Mouse (Mus musculus) midbrain, embryonic 15.5 days (tissue): ENCODE results near the gene 1700113H08Rik. TPM values are rescaled to one million over a fixed set of nuclear protein-coding genes. Genes with fewer than 3 reads are reported as not detected.

ENCODE experiments used
- ATAC-seq: fragments of 200-750 bp; cut with Nextera tagmentation; replicated peaks from 2 replicates; pipeline ENCODE4 v1.8.0; 2017; ENCODE audit warnings: moderate TSS enrichment
- H3K27ac ChIP-seq: fragments of 300-500 bp; sonication (generic); 2 replicates; pipeline ENCODE4 v1.5.1; 2015; ENCODE audit warnings: mild to moderate bottlenecking, inconsistent platforms
- H3K27me3 ChIP-seq: fragments of 300-500 bp; sonication (generic); replicated peaks from 2 replicates; pipeline ENCODE4 v1.6.1; 2015; ENCODE audit warnings: inconsistent platforms
- H3K36me3 ChIP-seq: fragments of 300-500 bp; sonication (generic); replicated peaks from 2 replicates; pipeline ENCODE4 v1.6.1; 2015; ENCODE audit warnings: inconsistent platforms
- H3K4me1 ChIP-seq: fragments of 300-500 bp; sonication (generic); 2 replicates; pipeline ENCODE4 v1.6.1; 2015; ENCODE audit warnings: inconsistent platforms
- H3K4me2 ChIP-seq: fragments of 300-500 bp; sonication (generic); 2 replicates; pipeline ENCODE4 v1.6.1; 2015; ENCODE audit warnings: inconsistent platforms, mild to moderate bottlenecking, moderate library complexity
- H3K4me3 ChIP-seq: fragments of 300-500 bp; sonication (generic); 2 replicates; pipeline ENCODE4 v1.5.1; 2015; ENCODE audit warnings: mild to moderate bottlenecking, inconsistent platforms
- H3K9ac ChIP-seq: fragments of 300-500 bp; sonication (generic); 2 replicates; pipeline ENCODE4 v1.6.1; 2015; ENCODE audit warnings: mild to moderate bottlenecking, inconsistent platforms
- H3K9me3 ChIP-seq: fragments of 300-500 bp; sonication (generic); 2 replicates; pipeline ENCODE4 v1.6.1; 2016; ENCODE audit warnings: inconsistent platforms
- WGBS: fragments of 180-500 bp; shearing (Covaris S2); methylation state at CpG from one replicate; pipeline ENCODE4 v1.1.7; 2015; ENCODE audit warnings: mixed read lengths; 5-methylcytosine and 5-hydroxymethylcytosine counted together
- polyA plus RNA-seq: library from polyadenylated mRNA; unstranded; fragments of >200 nt; fragmentation: Nextera tagmentation; extraction: Ambion mirVana; gene quantifications from 2 replicates; pipeline ENCODE4 v1.2.1, GENCODE M21; 2015

The 1700113H08Rik gene
- polyA plus RNA-seq, 1 experiment from 2014 or later = not detected

- H3K36me3 ChIP-seq = no peaks in the 10 kb centered on the region
- H3K4me1 ChIP-seq = peaks cover 17% of the 10 kb centered on the region
- 14% methylated on average over 5 of the region's 5 CpGs for WGBS
- 0 out of 2 replicates have a peak overlapping the region, but pooled peaks have one; percentile 20 for H3K4me2 ChIP-seq
- H3K9me3 ChIP-seq = no peaks in the 10 kb centered on the region
- no peak overlapping the region for H3K27ac ChIP-seq
- no peak overlapping the region for H3K9ac ChIP-seq
- no peaks in the 10 kb centered on the region for H3K27me3 ChIP-seq
- no peak overlapping the region for H3K4me3 ChIP-seq
- peak; percentile 55; the same call in 1 of the 2 replicates for ATAC-seq
Measured at GRCm38 (mm10) chr10:87037062-87037461, 20.8 kb upstream of the 1700113H08Rik start.

GRCm38 (mm10) chr10:87039340-87039739, 18.5 kb upstream of the 1700113H08Rik start:
- no peak overlapping the region for H3K4me2 ChIP-seq
- no peaks in the 10 kb centered on the region for H3K9me3 ChIP-seq
- peaks cover 17% of the 10 kb centered on the region for H3K4me1 ChIP-seq
- no peak overlapping the region for H3K27ac ChIP-seq
- H3K27me3 ChIP-seq = no peaks in the 10 kb centered on the region
- no peak overlapping the region for H3K9ac ChIP-seq
- WGBS = 92% methylated on average over 6 of the region's 6 CpGs
- ATAC-seq = no peak
- H3K36me3 ChIP-seq = no peaks in the 10 kb centered on the region
- no peak overlapping the region for H3K4me3 ChIP-seq

GRCm38 (mm10) chr10:87039800-87040199, 18.0 kb upstream of the 1700113H08Rik start:
- no peak overlapping the region for H3K4me2 ChIP-seq
- H3K4me1 ChIP-seq = peaks cover 17% of the 10 kb centered on the region
- no peaks in the 10 kb centered on the region for H3K9me3 ChIP-seq
- no peak overlapping the region for H3K9ac ChIP-seq
- WGBS = 82% methylated on average over 3 of the region's 3 CpGs
- no peaks in the 10 kb centered on the region for H3K27me3 ChIP-seq
- ATAC-seq = no peak
- no peak overlapping the region for H3K27ac ChIP-seq
- no peaks in the 10 kb centered on the region for H3K36me3 ChIP-seq
- no peak overlapping the region for H3K4me3 ChIP-seq

GRCm38 (mm10) chr10:87041265-87041664, 16.6 kb upstream of the 1700113H08Rik start:
- no peaks in the 10 kb centered on the region for H3K27me3 ChIP-seq
- 66% methylated on average over 7 of the region's 7 CpGs for WGBS

GRCm38 (mm10) chr10:87045273-87045672, 12.6 kb upstream of the 1700113H08Rik start:
- no peak overlapping the region for H3K9ac ChIP-seq
- no peak overlapping the region for H3K27ac ChIP-seq
- WGBS = 68% methylated on average over 3 of the region's 3 CpGs
- no peak for ATAC-seq
- no peak overlapping the region for H3K4me3 ChIP-seq
- H3K36me3 ChIP-seq = no peaks in the 10 kb centered on the region
- peaks cover 6% of the 10 kb centered on the region for H3K4me1 ChIP-seq
- no peak overlapping the region for H3K4me2 ChIP-seq
- no peaks in the 10 kb centered on the region for H3K27me3 ChIP-seq
- no peaks in the 10 kb centered on the region for H3K9me3 ChIP-seq

More at GRCm38 (mm10) chr10:87041265-87041664, 16.6 kb upstream of the 1700113H08Rik start:
- H3K4me1 ChIP-seq = peaks cover 9% of the 10 kb centered on the region
- no peaks in the 10 kb centered on the region for H3K9me3 ChIP-seq
- no peak overlapping the region for H3K9ac ChIP-seq
- ATAC-seq = no peak
- no peak overlapping the region for H3K4me3 ChIP-seq
- H3K36me3 ChIP-seq = no peaks in the 10 kb centered on the region
- no peak overlapping the region for H3K27ac ChIP-seq
- H3K4me2 ChIP-seq = no peak overlapping the region

- no peak overlapping the region for H3K9ac ChIP-seq
- ATAC-seq = peak; percentile 60; the same call in 1 of the 2 replicates
- H3K4me1 ChIP-seq = peaks cover 6% of the 10 kb centered on the region
- no peak overlapping the region for H3K4me3 ChIP-seq
- H3K27ac ChIP-seq = no peak overlapping the region
- no peaks in the 10 kb centered on the region for H3K27me3 ChIP-seq
- no peaks in the 10 kb centered on the region for H3K9me3 ChIP-seq
- no peak overlapping the region for H3K4me2 ChIP-seq
- WGBS = 9% methylated on average over 6 of the region's 6 CpGs
- no peaks in the 10 kb centered on the region for H3K36me3 ChIP-seq
Measured at GRCm38 (mm10) chr10:87046469-87046868, 11.4 kb upstream of the 1700113H08Rik start.

GRCm38 (mm10) chr10:87046931-87047468, 10.8 kb upstream of the 1700113H08Rik start:
- Histone ChIP-seq H3K4me2 (no peak overlapping the region), H3K9me3 (no peaks in the 10 kb centered on the region), H3K27ac (no peak overlapping the region), H3K4me3 (no peak overlapping the region), H3K9ac (no peak overlapping the region), H3K4me1 (peaks cover 6% of the 10 kb centered on the region), H3K27me3 (no peaks in the 10 kb centered on the region), H3K36me3 (no peaks in the 10 kb centered on the region)
- ATAC-seq = no peak
- WGBS = 79% methylated on average over 10 of the region's 10 CpGs

GRCm38 (mm10) chr10:87049179-87049578, 8.7 kb upstream of the 1700113H08Rik start:
- H3K4me1 ChIP-seq = peaks cover 6% of the 10 kb centered on the region
- no peaks in the 10 kb centered on the region for H3K9me3 ChIP-seq
- no peak overlapping the region for H3K4me2 ChIP-seq
- no peak overlapping the region for H3K4me3 ChIP-seq
- no peak overlapping the region for H3K27ac ChIP-seq
- H3K9ac ChIP-seq = no peak overlapping the region
- WGBS = 85% methylated on average over 3 of the region's 3 CpGs
- H3K27me3 ChIP-seq = no peaks in the 10 kb centered on the region
- no peak for ATAC-seq
- H3K36me3 ChIP-seq = no peaks in the 10 kb centered on the region

GRCm38 (mm10) chr10:87051714-87052113, 6.1 kb upstream of the 1700113H08Rik start:
- no peak overlapping the region for H3K9ac ChIP-seq
- H3K27me3 ChIP-seq = no peaks in the 10 kb centered on the region
- ATAC-seq = no peak
- H3K27ac ChIP-seq = no peak overlapping the region
- no peaks in the 10 kb centered on the region for H3K9me3 ChIP-seq
- no peak overlapping the region for H3K4me2 ChIP-seq
- no peak overlapping the region for H3K4me3 ChIP-seq
- no peaks in the 10 kb centered on the region for H3K36me3 ChIP-seq
- H3K4me1 ChIP-seq = peaks cover under 1% of the 10 kb centered on the region; the same call in 1 of the 2 replicates
- 64% methylated on average over 4 of the region's 4 CpGs for WGBS

GRCm38 (mm10) chr10:87058251-87058925, 543 bp downstream of the 1700113H08Rik start:
- H3K9me3 ChIP-seq = no peaks in the 10 kb centered on the region
- H3K4me1 ChIP-seq = peaks cover 16% of the 10 kb centered on the region
- ATAC-seq = peak; percentile 97
- WGBS = 0% methylated on average over 34 of the region's 34 CpGs
- H3K9ac ChIP-seq = peak overlapping the region; percentile 50
- peak overlapping the region; percentile 84 for H3K27ac ChIP-seq
- H3K4me2 ChIP-seq = peak overlapping the region; percentile 74
- peak overlapping the region; percentile 49 for H3K4me3 ChIP-seq
- H3K27me3 ChIP-seq = no peaks in the 10 kb centered on the region; the same call in 1 of the 2 replicates
- no peaks in the 10 kb centered on the region for H3K36me3 ChIP-seq

- 3% methylated on average over 9 of the region's 9 CpGs for WGBS
- Histone ChIP-seq H3K27ac (peak overlapping the region; percentile 84), H3K9me3 (no peaks in the 10 kb centered on the region), H3K36me3 (no peaks in the 10 kb centered on the region), H3K27me3 (no peaks in the 10 kb centered on the region; the same call in 1 of the 2 replicates), H3K4me3 (peak overlapping the region; percentile 49), H3K9ac (no peak overlapping the region), H3K4me1 (peaks cover 16% of the 10 kb centered on the region), H3K4me2 (peak overlapping the region; percentile 74)
- peak; percentile 62 for ATAC-seq
Measured at GRCm38 (mm10) chr10:87058926-87059325, 1.1 kb downstream of the 1700113H08Rik start.

GRCm38 (mm10) chr10:87059447-87059846, 1.6 kb downstream of the 1700113H08Rik start:
- 22% methylated on average over 6 of the region's 6 CpGs for WGBS
- no peak overlapping the region for H3K27ac ChIP-seq
- H3K4me3 ChIP-seq = no peak overlapping the region
- ATAC-seq = no peak
- H3K36me3 ChIP-seq = no peaks in the 10 kb centered on the region
- H3K9ac ChIP-seq = no peak overlapping the region
- peaks cover 16% of the 10 kb centered on the region for H3K4me1 ChIP-seq
- no peaks in the 10 kb centered on the region; the same call in 1 of the 2 replicates for H3K27me3 ChIP-seq
- no peak overlapping the region for H3K4me2 ChIP-seq
- H3K9me3 ChIP-seq = no peaks in the 10 kb centered on the region

- ATAC-seq = no peak
- 90% methylated on average over 6 of the region's 6 CpGs for WGBS
- H3K36me3 ChIP-seq = no peaks in the 10 kb centered on the region
Measured at GRCm38 (mm10) chr10:87084236-87084635, 26.4 kb downstream of the 1700113H08Rik start.

More at GRCm38 (mm10) chr10:87084236-87084635, 26.4 kb downstream of the 1700113H08Rik start:
- Histone ChIP-seq H3K9me3 (no peaks in the 10 kb centered on the region), H3K27ac (no peak overlapping the region), H3K4me3 (no peak overlapping the region), H3K27me3 (no peaks in the 10 kb centered on the region), H3K4me2 (no peak overlapping the region), H3K9ac (no peak overlapping the region), H3K4me1 (no peaks in the 10 kb centered on the region)
